Mouse (Mus musculus): ENCODE measurements around the gene Atp6v0e.

Atp6v0e gene

GRCm38 (mm10) chr17:26717868-26718267 lies 54.8 kb downstream of the Atp6v0e start:
- no peak for DNase-seq (ENCODE audit: low spot score)

- DNase-seq (ENCODE audit: low spot score): no peak
Observed at GRCm38 (mm10) chr17:26719405-26719804, 56.4 kb downstream of the Atp6v0e start.

- no peak for DNase-seq (ENCODE audit: low spot score)
Observed at GRCm38 (mm10) chr17:26721802-26722201, 58.8 kb downstream of the Atp6v0e start.

- DNase-seq (ENCODE audit: low spot score): no peak
Observed at GRCm38 (mm10) chr17:26724790-26725189, 61.8 kb downstream of the Atp6v0e start.

- no peak for DNase-seq (ENCODE audit: low spot score)
Observed at GRCm38 (mm10) chr17:26726674-26727073, 63.6 kb downstream of the Atp6v0e start.

DNA sequence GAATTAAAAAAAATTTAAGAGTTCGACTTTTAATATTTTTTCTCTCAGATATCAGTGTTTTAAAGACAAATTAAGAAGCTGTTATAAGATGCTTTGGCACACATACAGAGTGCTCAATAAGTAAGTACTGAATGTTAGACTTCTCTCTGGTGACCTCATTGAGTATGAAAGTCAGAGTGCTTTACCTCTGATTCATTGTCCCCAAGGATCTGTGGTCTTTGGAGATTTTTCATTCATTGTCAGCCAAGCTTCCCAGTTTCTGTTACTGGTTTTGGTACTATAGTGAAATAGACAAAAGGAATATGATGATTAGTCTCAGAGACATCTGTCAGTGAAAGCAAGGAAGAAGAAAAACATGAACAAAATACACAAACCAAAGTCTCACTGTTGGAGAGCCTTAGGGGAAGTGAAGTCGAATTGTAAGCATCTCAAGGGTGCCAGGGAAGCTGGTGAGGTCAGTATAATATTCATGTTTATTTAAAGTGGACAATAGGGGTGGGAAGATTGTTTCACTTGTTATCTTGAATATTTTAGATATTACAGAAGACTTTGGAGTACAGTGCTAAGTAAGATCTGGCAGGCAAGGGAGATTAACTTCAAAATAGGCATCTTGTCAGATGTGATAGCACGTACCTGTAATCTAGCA lies 64.2 kb downstream of the Atp6v0e start:
- no peak for DNase-seq (ENCODE audit: low spot score)

- no peak for DNase-seq (ENCODE audit: low spot score)
Observed at GRCm38 (mm10) chr17:26742581-26742980, 79.5 kb downstream of the Atp6v0e start.

DNA sequence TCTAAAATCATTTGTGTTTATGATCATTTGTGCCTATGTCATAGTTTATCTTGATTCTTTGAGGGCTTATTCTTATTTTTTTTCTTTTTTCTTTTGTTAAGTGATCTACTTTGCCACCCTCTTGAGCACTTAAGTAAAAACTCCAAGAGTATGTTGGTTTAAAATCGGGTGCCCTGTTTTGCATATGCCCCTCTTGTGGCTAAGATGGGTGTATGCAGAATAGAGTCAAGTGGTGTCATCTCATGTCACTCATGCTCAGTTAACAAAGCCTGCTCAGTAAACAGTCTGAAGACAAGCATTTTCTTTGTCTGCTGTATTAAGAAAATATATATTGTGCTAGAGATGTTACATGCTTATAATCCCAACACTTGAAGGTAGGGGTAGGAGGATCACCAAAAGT lies 80.3 kb downstream of the Atp6v0e start:
- no peak for DNase-seq (ENCODE audit: low spot score)
